Mouse (Mus musculus): ENCODE measurements around the gene Jag1. TPM values are rescaled to one million over a fixed set of nuclear protein-coding genes. Genes with fewer than 3 reads are reported as not detected.
A peak's percentile ranks its signal among the peaks of the same experiment; 100 is the strongest.

Gene Jag1
- polyA plus RNA-seq (2016; fragmentation: Nextera tagmentation; extraction: Ambion mirVana), result 20.5 and 21.2 TPM in 2 replicates

DNA sequence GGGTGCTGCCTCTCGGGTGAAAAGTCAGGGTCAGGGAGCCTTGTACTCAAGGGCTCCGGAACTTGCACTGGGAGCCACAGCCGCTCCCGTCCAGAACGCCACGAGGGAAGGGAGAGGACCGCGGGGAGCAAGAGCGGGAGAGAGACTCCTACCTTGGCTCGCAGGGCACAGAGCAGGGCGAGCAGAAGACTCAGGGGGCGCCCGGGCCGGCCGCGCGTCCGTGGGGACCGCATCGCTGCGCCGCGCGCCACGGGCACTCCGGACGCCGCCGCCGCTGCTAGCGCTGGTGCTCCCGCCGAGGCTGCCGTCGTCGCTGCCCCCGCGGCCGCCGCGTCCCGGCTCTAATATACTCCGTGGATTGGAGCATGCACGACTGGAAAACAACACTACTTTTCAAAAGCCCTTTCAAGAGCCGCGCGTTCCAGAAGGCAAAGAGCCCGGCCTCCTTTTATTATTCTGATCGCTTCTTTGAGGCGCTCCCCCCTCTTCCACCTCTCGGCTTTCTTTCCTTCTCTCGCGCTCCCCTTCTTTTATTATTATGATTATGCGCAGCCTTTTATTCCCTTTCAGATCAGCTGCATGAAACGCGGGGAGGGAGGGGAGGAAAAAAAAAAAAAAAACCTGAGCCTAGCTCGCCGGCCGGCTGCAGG lies at the start of gene Jag1:
Jag1 (minus strand) TSS at position 620 of the 650 bp plus-strand sequence.
- no peaks in the 10 kb centered on the region for H3K9me3 ChIP-seq
- H3K9ac ChIP-seq, result peak within 1 kb of the TSS; percentile 78
- peaks cover 22% of the 10 kb centered on the region for H3K27me3 ChIP-seq
- peak within 1 kb of the TSS; percentile 93 for H3K27ac ChIP-seq
- H3K4me2 ChIP-seq, result peak within 1 kb of the TSS; percentile 89
- H3K4me3 ChIP-seq (replicated peaks), result peak within 1 kb of the TSS; percentile 67
- H3K36me3 ChIP-seq (replicated peaks), result no peaks in the 10 kb centered on the region
- H3K4me1 ChIP-seq, result peaks cover 60% of the 10 kb centered on the region
- peak; percentile 36 for ATAC-seq (ENCODE audit: low FRiP score)
- WGBS, result under 1% methylated on average over 54 of the region's 59 CpGs

GRCm38 (mm10) chr2:137156018-137156417 lies 39.6 kb upstream of the Jag1 start:
- H3K4me3 ChIP-seq (replicated peaks), result no peak overlapping the region
- H3K4me2 ChIP-seq, result no peak overlapping the region
- H3K4me1 ChIP-seq, result peaks cover 10% of the 10 kb centered on the region
- no peaks in the 10 kb centered on the region for H3K9me3 ChIP-seq
- WGBS, result 91% methylated on average over 1 of the region's 1 CpGs
- H3K27me3 ChIP-seq, result no peaks in the 10 kb centered on the region
- no peaks in the 10 kb centered on the region for H3K36me3 ChIP-seq (replicated peaks)
- H3K27ac ChIP-seq, result no peak overlapping the region
- no peak for ATAC-seq (ENCODE audit: low FRiP score)
- H3K9ac ChIP-seq, result no peak overlapping the region

GRCm38 (mm10) chr2:137153825-137154224 lies 37.4 kb upstream of the Jag1 start:
- Histone ChIP-seq H3K4me3 (replicated peaks) (no peak overlapping the region), H3K9ac (no peak overlapping the region), H3K4me1 (peaks cover 10% of the 10 kb centered on the region), H3K36me3 (replicated peaks) (no peaks in the 10 kb centered on the region), H3K27me3 (no peaks in the 10 kb centered on the region), H3K27ac (no peak overlapping the region), H3K9me3 (no peaks in the 10 kb centered on the region), H3K4me2 (no peak overlapping the region)
- 44% methylated on average over 4 of the region's 4 CpGs for WGBS
- ATAC-seq (ENCODE audit: low FRiP score), result peak; percentile 18; the same call in 1 of the 2 replicates

DNA sequence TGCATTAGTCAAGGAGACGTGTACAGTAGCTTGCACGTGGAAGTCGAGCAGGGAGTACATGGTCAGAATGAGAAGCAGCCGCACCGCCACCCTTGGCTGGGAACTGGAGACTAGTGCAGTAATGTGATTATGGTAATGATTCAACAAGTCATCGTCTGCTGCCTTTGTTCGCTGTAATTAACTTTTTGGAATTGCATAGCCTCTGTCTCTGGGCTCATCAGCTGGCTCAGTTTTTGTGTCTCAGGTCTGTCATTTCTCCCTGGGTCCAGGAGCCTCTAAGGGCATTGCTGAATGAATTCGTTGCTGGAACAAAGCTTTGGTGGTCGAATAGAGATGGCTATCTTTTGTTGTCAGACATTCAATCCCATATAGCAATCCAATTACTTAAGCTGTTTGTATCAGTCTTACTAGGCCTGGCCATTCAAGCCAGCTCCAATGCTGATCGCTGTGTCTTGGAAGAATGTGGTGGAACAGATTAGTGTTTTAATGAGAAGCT lies 36.8 kb upstream of the Jag1 start:
- Histone ChIP-seq H3K27me3 (no peaks in the 10 kb centered on the region), H3K4me2 (no peak overlapping the region), H3K9ac (no peak overlapping the region), H3K9me3 (no peaks in the 10 kb centered on the region), H3K36me3 (replicated peaks) (no peaks in the 10 kb centered on the region), H3K27ac (no peak overlapping the region), H3K4me3 (replicated peaks) (no peak overlapping the region), H3K4me1 (peaks cover 10% of the 10 kb centered on the region)
- WGBS, result 14% methylated on average over 10 of the region's 10 CpGs
- ATAC-seq (ENCODE audit: low FRiP score), result peak; percentile 83

DNA sequence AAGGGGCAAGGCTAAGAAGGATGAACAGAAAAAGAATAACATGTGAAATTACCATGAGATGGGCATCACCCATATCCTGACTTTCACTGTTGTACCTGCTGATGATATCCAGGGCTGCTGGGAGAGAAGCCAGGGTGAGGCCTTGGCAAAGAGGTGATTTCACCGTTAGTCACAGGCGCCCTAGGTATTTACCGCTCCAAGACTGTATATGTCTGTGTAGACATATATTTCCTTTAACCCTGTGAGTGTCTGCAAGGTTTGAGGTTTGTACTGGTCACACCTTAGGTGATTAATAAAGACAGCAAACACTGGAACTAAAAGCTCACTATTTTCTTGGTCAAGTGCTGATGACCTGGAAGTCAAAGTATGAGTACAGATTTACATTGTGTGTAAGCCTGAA lies 34.5 kb upstream of the Jag1 start:
- no peak overlapping the region for H3K4me2 ChIP-seq
- 95% methylated on average over 3 of the region's 3 CpGs for WGBS
- H3K4me3 ChIP-seq (replicated peaks), result no peak overlapping the region
- peaks cover 10% of the 10 kb centered on the region for H3K4me1 ChIP-seq
- no peak for ATAC-seq (ENCODE audit: low FRiP score)
- no peaks in the 10 kb centered on the region for H3K36me3 ChIP-seq (replicated peaks)
- no peak overlapping the region for H3K27ac ChIP-seq
- H3K27me3 ChIP-seq, result no peaks in the 10 kb centered on the region
- no peak overlapping the region for H3K9ac ChIP-seq
- H3K9me3 ChIP-seq, result no peaks in the 10 kb centered on the region

DNA sequence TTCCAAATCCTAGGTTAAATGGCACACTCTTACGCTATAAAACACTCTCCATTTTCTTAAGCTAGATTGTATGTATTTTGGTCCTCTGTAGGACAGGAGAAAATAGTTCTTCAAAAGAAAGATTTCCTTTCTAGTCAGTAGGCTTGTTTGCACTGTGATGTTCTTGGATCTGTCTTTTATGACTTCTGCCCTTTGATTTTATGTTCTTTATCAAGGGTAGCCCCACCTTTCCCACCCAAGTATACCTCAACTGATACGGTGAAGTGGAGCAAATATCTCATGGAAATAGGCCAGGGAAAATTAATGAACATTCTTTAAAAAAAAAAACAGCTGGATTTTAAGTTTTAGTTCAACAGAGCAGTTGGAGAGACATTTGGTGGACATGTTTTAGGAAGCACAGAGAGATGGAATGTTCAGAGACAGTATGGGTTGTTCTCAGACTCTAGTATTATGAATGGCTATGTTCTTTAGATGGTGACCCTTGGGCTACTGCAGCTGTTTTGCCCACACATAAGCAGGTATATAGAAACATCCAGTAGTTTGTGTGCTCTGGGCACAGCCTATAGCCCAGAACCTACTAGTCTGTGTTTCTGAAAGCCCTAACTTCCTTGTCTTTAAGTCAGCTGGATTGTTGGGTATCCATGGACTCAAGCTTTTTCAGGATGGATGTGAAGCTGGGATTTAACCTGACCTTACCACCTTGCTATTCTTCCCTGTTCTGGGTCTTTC lies 30.7 kb upstream of the Jag1 start:
- Histone ChIP-seq H3K9me3 (no peaks in the 10 kb centered on the region), H3K4me2 (no peak overlapping the region), H3K36me3 (replicated peaks) (no peaks in the 10 kb centered on the region), H3K27ac (no peak overlapping the region), H3K27me3 (no peaks in the 10 kb centered on the region), H3K4me1 (no peaks in the 10 kb centered on the region), H3K9ac (no peak overlapping the region), H3K4me3 (replicated peaks) (no peak overlapping the region)
- WGBS, result 90% methylated on average over 2 of the region's 2 CpGs
- ATAC-seq (ENCODE audit: low FRiP score), result no peak

GRCm38 (mm10) chr2:137138063-137138462 lies 21.6 kb upstream of the Jag1 start:
- 93% methylated on average over 1 of the region's 1 CpGs for WGBS
- ATAC-seq (ENCODE audit: low FRiP score), result no peak

GRCm38 (mm10) chr2:137134035-137134434 lies 17.6 kb upstream of the Jag1 start:
- H3K9me3 ChIP-seq, result no peaks in the 10 kb centered on the region
- ATAC-seq (ENCODE audit: low FRiP score), result no peak
- H3K36me3 ChIP-seq (replicated peaks), result no peaks in the 10 kb centered on the region
- WGBS, result 80% methylated on average over 5 of the region's 5 CpGs
- H3K27ac ChIP-seq, result no peak overlapping the region
- no peak overlapping the region for H3K9ac ChIP-seq
- H3K4me3 ChIP-seq (replicated peaks), result no peak overlapping the region
- H3K4me2 ChIP-seq, result no peak overlapping the region
- H3K4me1 ChIP-seq, result no peaks in the 10 kb centered on the region
- no peaks in the 10 kb centered on the region for H3K27me3 ChIP-seq

More at GRCm38 (mm10) chr2:137138063-137138462, 21.6 kb upstream of the Jag1 start:
- H3K4me3 ChIP-seq (replicated peaks), result no peak overlapping the region
- no peak overlapping the region for H3K9ac ChIP-seq
- H3K4me2 ChIP-seq, result no peak overlapping the region
- no peaks in the 10 kb centered on the region for H3K9me3 ChIP-seq
- H3K4me1 ChIP-seq, result no peaks in the 10 kb centered on the region
- no peak overlapping the region for H3K27ac ChIP-seq
- no peaks in the 10 kb centered on the region for H3K36me3 ChIP-seq (replicated peaks)
- H3K27me3 ChIP-seq, result no peaks in the 10 kb centered on the region

DNA sequence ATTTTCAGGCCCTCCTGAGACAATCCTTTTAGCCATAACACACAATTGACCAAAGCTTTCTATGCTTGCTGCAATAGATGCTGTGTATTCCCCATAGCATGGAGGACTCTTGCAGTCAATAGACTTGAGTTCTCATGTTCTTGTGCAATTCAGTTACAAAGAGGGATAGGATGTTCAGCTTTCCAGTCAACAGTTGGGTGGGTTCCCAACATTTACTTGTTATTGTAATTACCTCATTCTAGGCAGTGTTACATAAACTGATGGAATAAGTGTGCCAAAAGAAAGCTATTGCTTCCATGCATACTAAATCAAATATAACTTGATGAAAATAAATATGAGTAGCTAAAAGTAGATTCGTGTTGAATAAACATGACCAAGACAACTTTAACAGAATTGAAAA lies 8.4 kb upstream of the Jag1 start:
- no peaks in the 10 kb centered on the region for H3K36me3 ChIP-seq (replicated peaks)
- whole genome bisulfite sequencing, result 95% methylated on average over 1 of the region's 1 CpGs
- H3K4me1 ChIP-seq, result no peaks in the 10 kb centered on the region
- H3K9ac ChIP-seq, result no peak overlapping the region
- no peak overlapping the region for H3K27ac ChIP-seq
- no peak overlapping the region for H3K4me2 ChIP-seq
- ATAC-seq (ENCODE audit: low FRiP score), result no peak
- H3K9me3 ChIP-seq, result no peaks in the 10 kb centered on the region
- H3K4me3 ChIP-seq (replicated peaks), result no peak overlapping the region
- H3K27me3 ChIP-seq, result peaks cover 5% of the 10 kb centered on the region; the same call in 1 of the 2 replicates

- peak overlapping the region; percentile 67 for H3K4me3 ChIP-seq (replicated peaks)
- peaks cover 49% of the 10 kb centered on the region for H3K4me1 ChIP-seq
- peaks cover 17% of the 10 kb centered on the region for H3K27me3 ChIP-seq
- H3K9me3 ChIP-seq, result no peaks in the 10 kb centered on the region
- peak overlapping the region; percentile 93 for H3K27ac ChIP-seq
- ATAC-seq (ENCODE audit: low FRiP score), result peak; percentile 66
- peak overlapping the region; percentile 89 for H3K4me2 ChIP-seq
- under 1% methylated on average over 33 of the region's 33 CpGs for WGBS
- peak overlapping the region; percentile 74 for H3K9ac ChIP-seq
- no peaks in the 10 kb centered on the region for H3K36me3 ChIP-seq (replicated peaks)
These were observed 862 bp upstream of the Jag1 start for GRCm38 (mm10) chr2:137117321-137117690.

GRCm38 (mm10) chr2:137116675-137117320 lies 354 bp upstream of the Jag1 start:
- peak overlapping the region; percentile 93 for H3K27ac ChIP-seq
- peak overlapping the region; percentile 74 for H3K9ac ChIP-seq
- peak overlapping the region; percentile 89 for H3K4me2 ChIP-seq
- H3K27me3 ChIP-seq, result peaks cover 17% of the 10 kb centered on the region
- H3K4me3 ChIP-seq (replicated peaks), result peak overlapping the region; percentile 67
- H3K36me3 ChIP-seq (replicated peaks), result no peaks in the 10 kb centered on the region
- ATAC-seq (ENCODE audit: low FRiP score), result peak; percentile 80
- H3K4me1 ChIP-seq, result peaks cover 54% of the 10 kb centered on the region
- WGBS, result under 1% methylated on average over 58 of the region's 61 CpGs
- no peaks in the 10 kb centered on the region for H3K9me3 ChIP-seq

DNA sequence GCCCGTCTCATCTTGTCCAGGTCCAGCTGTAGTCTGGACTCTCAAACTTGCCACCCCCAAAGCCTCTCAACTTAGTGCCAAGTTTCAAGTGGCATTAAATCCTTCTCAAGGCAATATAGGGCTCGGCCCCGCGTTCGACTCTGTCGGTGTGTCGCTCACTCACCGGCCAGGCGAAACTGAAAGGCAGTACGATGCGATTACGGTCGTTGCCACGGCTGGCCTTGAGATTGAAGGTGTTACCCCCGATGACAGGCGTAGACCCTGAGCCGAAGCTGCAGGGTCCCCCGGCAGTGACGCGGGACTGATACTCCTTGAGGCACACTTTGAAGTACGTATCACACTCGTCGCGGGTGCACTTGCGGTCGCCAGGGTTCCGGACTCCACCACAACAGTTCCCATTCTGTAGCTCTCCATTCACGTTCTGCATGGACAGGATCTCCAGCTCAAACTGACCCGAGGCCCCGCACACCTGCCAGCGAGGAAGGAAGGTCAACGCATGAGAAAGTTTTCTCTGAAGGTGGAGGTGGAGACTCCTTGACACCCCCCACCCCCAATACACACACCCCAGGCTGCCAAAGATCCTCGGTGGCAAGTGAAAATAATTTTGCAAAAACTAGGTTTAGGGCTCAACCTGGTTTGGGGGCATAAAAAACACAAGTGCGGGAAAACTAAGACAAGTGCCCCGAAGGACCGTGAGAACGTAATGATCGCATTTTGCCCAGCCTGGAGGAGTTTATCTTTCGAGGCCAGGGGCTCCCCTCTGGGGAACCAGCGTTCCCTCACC lies 1.0 kb downstream of the Jag1 start:
- H3K4me3 ChIP-seq (replicated peaks), result peak overlapping the region; percentile 67
- H3K4me1 ChIP-seq, result peaks cover 67% of the 10 kb centered on the region
- no peaks in the 10 kb centered on the region for H3K9me3 ChIP-seq
- peak overlapping the region; percentile 78 for H3K9ac ChIP-seq
- H3K27ac ChIP-seq, result peak overlapping the region; percentile 93
- no peak for ATAC-seq (ENCODE audit: low FRiP score)
- H3K27me3 ChIP-seq, result peaks cover 19% of the 10 kb centered on the region
- WGBS, result under 1% methylated on average over 40 of the region's 40 CpGs
- H3K4me2 ChIP-seq, result peak overlapping the region; percentile 89
- H3K36me3 ChIP-seq (replicated peaks), result no peaks in the 10 kb centered on the region

Measured in forebrain, embryonic 12.5 days (tissue).